Mouse (Mus musculus): ENCODE results near the gene Tarbp2.

- TF ChIP-seq GATA1 (IDR thresholded peaks at IDR 0.05; ENCODE audit: low read length) (no peak), TAL1 (IDR thresholded peaks at IDR 0.05; ENCODE audit: low read length) (no peak)
Measured at GRCm38 (mm10) chr15:102499370-102499769, 18.6 kb upstream of the Tarbp2 start.

All from erythroblast, embryonic 14.5 days (primary cell).